10 mouse cellular contexts compared by ENCODE assay signal in the genomic region with DNA sequence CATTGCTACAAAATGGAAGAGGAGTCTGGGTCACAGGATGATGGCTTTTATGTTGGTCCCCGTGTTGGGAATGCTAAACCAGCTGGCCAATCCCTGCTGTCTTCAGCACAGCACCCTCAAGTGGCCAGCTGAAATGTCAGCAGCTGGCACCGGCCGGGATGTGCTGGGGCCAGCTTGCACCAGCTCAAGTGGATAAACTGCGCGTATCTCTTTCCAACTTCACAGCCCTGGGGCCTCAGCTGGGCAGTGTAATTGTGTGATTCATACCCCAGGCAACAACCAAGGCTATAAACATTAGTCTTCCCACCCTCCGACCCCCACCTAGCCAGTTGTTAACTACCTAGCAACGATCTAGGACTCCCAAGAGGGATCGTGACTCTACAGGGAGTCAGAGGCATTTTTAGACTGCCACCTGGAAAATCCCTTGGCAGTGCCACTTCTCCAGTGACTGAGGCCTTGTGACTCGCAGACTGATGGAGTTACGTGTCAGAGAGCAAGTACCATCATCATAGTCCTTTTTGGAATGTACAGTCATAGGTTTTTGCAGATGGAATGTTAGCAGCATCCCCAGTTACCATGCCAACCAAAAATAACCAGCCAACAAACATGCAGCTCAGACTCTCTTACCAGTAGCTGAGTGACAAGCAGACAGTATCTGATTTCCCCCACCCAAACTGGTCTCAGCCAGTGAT. TPM values are rescaled to one million over a fixed set of nuclear protein-coding genes. Genes with fewer than 3 reads are reported as not detected.
DNase-seq lines count a peak whose midpoint lies in the region; ATAC-seq and TF ChIP-seq lines count a peak whose summit lies in the region.
"Had no signal": no experiment of that assay in that cellular context is flagged by ENCODE, and none has a peak within 500 bp of the region (broad histone marks: within the 10 kb centered on the region; RNA-seq: fewer than 3 reads in every experiment).

No protein-coding gene starts in this region.

- no peak overlapping the region for H3K9ac ChIP-seq in liver, postnatal 0 days (replicated peaks)
- H3K9ac ChIP-seq: limb, embryonic 12.5 days had no signal

- no peak overlapping the region for H3K4me2 ChIP-seq in liver, postnatal 0 days (ENCODE audit: low read depth, low read length)
- H3K4me2 ChIP-seq: limb, embryonic 12.5 days had no signal

- 0 out of 2 replicates have a peak, but pooled peaks cover 2% of the 10 kb centered on the region for H3K36me3 ChIP-seq in liver, postnatal 0 days (replicated peaks; ENCODE audit: insufficient read depth, low read length)

- peak; percentile 52 for DNase-seq in adrenal gland, postnatal 14 days
- no peak for DNase-seq in adrenal gland, adult 18-20 months (ENCODE audit: low spot score in 2 of 2)
- no peak for DNase-seq in liver, postnatal 0 days
- no peak for DNase-seq in liver
- peak; percentile 61 to 84 for DNase-seq in layer of hippocampus, adult 2 months (ENCODE audit: low spot score in 2 of 2)
- DNase-seq in right cerebral cortex, postnatal 25 days = peak; percentile 44
- no peak for DNase-seq in lung, postnatal 4 days

- H3K9me3 ChIP-seq in liver, postnatal 0 days (ENCODE audit: low read length) = peaks cover 4% of the 10 kb centered on the region; the same call in 1 of the 2 replicates

- H3K27ac ChIP-seq in liver, postnatal 0 days (ENCODE audit: low read depth) = no peak overlapping the region
- peak overlapping the region; percentile 92 for H3K27ac ChIP-seq in layer of hippocampus, adult 2 months
- H3K27ac ChIP-seq: limb, embryonic 12.5 days had no signal

- H3K4me1 ChIP-seq in liver, postnatal 0 days (ENCODE audit: insufficient read depth) = peaks cover 5% of the 10 kb centered on the region

- H3K27me3 ChIP-seq in liver, postnatal 0 days (ENCODE audit: insufficient read depth, low read length) = no peaks in the 10 kb centered on the region

- 69% methylated on average over 10 of the region's 10 CpGs for whole genome bisulfite sequencing in liver, postnatal 0 days (ENCODE audit: insufficient replicate concordance)

- peak; percentile 18; the same call in 1 of the 2 replicates for TF ChIP-seq CTCF in liver, postnatal 0 days (IDR thresholded peaks at IDR 0.05; ENCODE audit: low read depth)
- peak; percentile 71 for TF ChIP-seq CTCF in layer of hippocampus, adult 2 months (conservative IDR thresholded peaks at IDR 0.05)

- TF ChIP-seq EP300 in liver, postnatal 0 days (IDR thresholded peaks at IDR 0.05; ENCODE audit: low read depth) = no peak

- H3K4me3 ChIP-seq in liver, postnatal 0 days (ENCODE audit: low read depth, low read length) = no peak overlapping the region
- H3K4me3 ChIP-seq in layer of hippocampus, adult 2 months = no peak overlapping the region
- H3K4me3 ChIP-seq: limb, embryonic 12.5 days had no signal

- no peak for ATAC-seq in liver, postnatal 0 days
- ATAC-seq in megakaryocyte, adult 5-6 weeks (ENCODE audit: poor library complexity, severe bottlenecking) = no peak

RNA-seq across cellular contexts. Expression of a gene that starts 11.2 kb away (rescaled TPM):
- total RNA-seq in adrenal gland, postnatal 14 days (2021) = 2.3 and 4.4 TPM in 2 replicates
- 1 to 10 TPM; 2.4 to 2.8 TPM for total RNA-seq in adrenal gland, adult 18-20 months (2021)
- polyA plus RNA-seq in liver, postnatal 0 days (2015; fragmentation: Nextera tagmentation; extraction: Ambion mirVana) = 0.90 and 1.0 TPM in 2 replicates
- 1 to 10 TPM in 1 of 2 experiments, under 1 TPM in 1; 0.98 to 1.4 TPM for total RNA-seq in layer of hippocampus, adult 2 months (2021)
- 1.1 and 1.2 TPM in 2 replicates for total RNA-seq in megakaryocyte, adult 5-6 weeks (2015)
- 0.26 and 0.77 TPM in 2 replicates for total RNA-seq in megakaryocyte, adult 5-6 weeks (2017)

RNA-seq across cellular contexts. Expression of a gene that starts 13.8 kb away (rescaled TPM):
- 82.1 and 82.9 TPM in 2 replicates for total RNA-seq in adrenal gland, postnatal 14 days (2021)
- 10 to 100 TPM; 72.4 to 79.4 TPM for total RNA-seq in adrenal gland, adult 18-20 months (2021)
- polyA plus RNA-seq in liver, postnatal 0 days (2015; fragmentation: Nextera tagmentation; extraction: Ambion mirVana) = 77.2 and 83.9 TPM in 2 replicates
- 10 to 100 TPM; 57.5 to 57.9 TPM for total RNA-seq in layer of hippocampus, adult 2 months (2021)
- total RNA-seq in megakaryocyte, adult 5-6 weeks (2015) = 67.6 and 79.2 TPM in 2 replicates
- 29.1 and 32.0 TPM in 2 replicates for total RNA-seq in megakaryocyte, adult 5-6 weeks (2017)

RNA-seq across cellular contexts. Expression of a gene that starts 14.0 kb away (rescaled TPM):
- total RNA-seq in adrenal gland, postnatal 14 days (2021) = 17.6 and 18.9 TPM in 2 replicates
- 10 to 100 TPM; 15.6 to 17.2 TPM for total RNA-seq in adrenal gland, adult 18-20 months (2021)
- polyA plus RNA-seq in liver, postnatal 0 days (2015; fragmentation: Nextera tagmentation; extraction: Ambion mirVana) = 7.9 and 8.5 TPM in 2 replicates
- total RNA-seq in layer of hippocampus, adult 2 months (2021) = 10 to 100 TPM; 13.9 to 14.3 TPM
- total RNA-seq in megakaryocyte, adult 5-6 weeks (2015) = 4.8 and 4.9 TPM in 2 replicates
- 5.6 and 6.9 TPM in 2 replicates for total RNA-seq in megakaryocyte, adult 5-6 weeks (2017)

RNA-seq across cellular contexts. Expression of a gene that starts 28.2 kb away (rescaled TPM):
- total RNA-seq in adrenal gland, postnatal 14 days (2021) = not detected in 2 replicates
- not detected for total RNA-seq in adrenal gland, adult 18-20 months (2021)
- not detected in 2 replicates for polyA plus RNA-seq in liver, postnatal 0 days (2015; fragmentation: Nextera tagmentation; extraction: Ambion mirVana)
- under 1 TPM; 0.34 to 0.36 TPM for total RNA-seq in layer of hippocampus, adult 2 months (2021)
- not detected in 2 replicates for total RNA-seq in megakaryocyte, adult 5-6 weeks (2015)
- total RNA-seq in megakaryocyte, adult 5-6 weeks (2017) = not detected in 2 replicates
- total RNA-seq: common myeloid progenitor, adult 5-6 weeks had no signal

RNA-seq across cellular contexts. Expression of a gene that starts 35.1 kb away (rescaled TPM):
- 0.63 and 2.6 TPM in 2 replicates for total RNA-seq in adrenal gland, postnatal 14 days (2021)
- 1 to 10 TPM; 1.8 TPM for total RNA-seq in adrenal gland, adult 18-20 months (2021)
- polyA plus RNA-seq in liver, postnatal 0 days (2015; fragmentation: Nextera tagmentation; extraction: Ambion mirVana) = 0.19 and 0.24 TPM in 2 replicates
- 10 to 100 TPM; 24.4 to 27.1 TPM for total RNA-seq in layer of hippocampus, adult 2 months (2021)
- 0.58 and 0.93 TPM in 2 replicates for total RNA-seq in megakaryocyte, adult 5-6 weeks (2015)
- 0.08 and 0.70 TPM in 2 replicates for total RNA-seq in megakaryocyte, adult 5-6 weeks (2017)
- total RNA-seq: common myeloid progenitor, adult 5-6 weeks had no signal

Comparison
In these comparisons a context has a peak if more than half of its experiments do, and no peak if none do; other contexts are left out.
1. DNase-seq: peak in adrenal gland, postnatal 14 days (single experiment), layer of hippocampus, adult 2 months (2 of 2) and right cerebral cortex, postnatal 25 days (single experiment); none in adrenal gland, adult 18-20 months (0 of 2), liver, postnatal 0 days (single experiment), liver (single experiment) and lung, postnatal 4 days (0 of 2).